Mouse (Mus musculus): Measurements from ENCODE around the gene Gm20422.

Gm20422 gene

GRCm38 (mm10) chr8:69793666-69794065 is 19.0 kb upstream of the Gm20422 start:
- DNase-seq (ENCODE audit: low read depth, low spot score), result no peak

DNA sequence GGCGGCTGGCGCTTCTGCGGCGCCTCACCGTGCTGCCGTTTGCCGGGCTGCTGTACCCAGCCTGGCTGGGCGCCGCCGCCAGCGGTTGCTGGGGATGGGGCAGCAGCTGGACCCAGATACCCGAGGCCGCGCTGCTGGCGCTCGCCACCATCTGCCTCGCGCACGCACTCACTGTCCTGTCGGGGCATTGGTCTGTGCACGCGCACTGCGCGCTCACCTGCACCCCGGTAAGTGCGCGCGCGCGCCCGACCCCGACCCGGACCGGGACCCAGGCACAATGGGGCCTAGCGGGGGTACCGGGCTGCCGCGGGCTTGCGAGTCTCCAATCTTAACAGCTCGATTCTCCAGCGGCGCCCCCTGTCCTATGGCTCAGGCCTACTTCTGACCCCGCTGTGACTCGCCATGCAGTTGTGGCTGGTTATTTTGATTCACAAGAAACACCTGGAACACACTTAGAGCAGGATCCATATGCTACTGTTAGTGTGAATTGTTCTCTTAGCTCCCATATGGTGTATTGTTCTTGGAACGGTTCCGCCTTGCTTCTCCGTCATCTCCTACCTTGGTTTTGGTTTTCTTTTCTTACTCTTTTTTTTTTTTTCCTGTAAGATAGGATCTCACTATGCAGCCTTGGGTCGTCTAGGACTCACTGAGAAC is 16.9 kb upstream of the Gm20422 start:
- DNase-seq (ENCODE audit: low read depth, low spot score), result no peak

- peak; percentile 84 for DNase-seq (ENCODE audit: low read depth, low spot score)
Measured at GRCm38 (mm10) chr8:69790773-69791367, 16.2 kb upstream of the Gm20422 start, which contains the start of the genes Atp13a1 and Zfp866. Atp13a1 (plus strand) TSS chr8:69791163. Zfp866 (minus strand) TSS chr8:69791178.

DNA sequence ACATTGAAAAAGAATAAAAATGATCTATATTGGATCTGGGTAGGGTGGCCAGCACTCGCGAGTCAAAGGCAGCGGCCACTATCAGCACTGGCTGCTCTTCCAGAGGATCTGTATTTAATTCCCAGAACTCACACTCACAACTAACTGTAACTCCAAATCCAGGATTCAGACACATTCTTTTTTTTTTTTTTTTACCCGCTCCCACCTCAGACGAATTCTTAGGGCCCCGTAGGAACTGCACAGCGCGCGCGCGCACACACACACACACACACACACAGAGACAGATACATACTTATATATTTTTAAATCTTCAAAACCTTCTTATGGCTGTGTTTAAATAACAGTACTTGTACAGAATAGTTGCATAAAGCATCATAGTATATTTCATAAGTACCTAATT is 15.7 kb upstream of the Gm20422 start:
- no peak for DNase-seq (ENCODE audit: low read depth, low spot score)

- DNase-seq (ENCODE audit: low read depth, low spot score), result no peak
Measured at GRCm38 (mm10) chr8:69789731-69790130, 15.0 kb upstream of the Gm20422 start.

DNA sequence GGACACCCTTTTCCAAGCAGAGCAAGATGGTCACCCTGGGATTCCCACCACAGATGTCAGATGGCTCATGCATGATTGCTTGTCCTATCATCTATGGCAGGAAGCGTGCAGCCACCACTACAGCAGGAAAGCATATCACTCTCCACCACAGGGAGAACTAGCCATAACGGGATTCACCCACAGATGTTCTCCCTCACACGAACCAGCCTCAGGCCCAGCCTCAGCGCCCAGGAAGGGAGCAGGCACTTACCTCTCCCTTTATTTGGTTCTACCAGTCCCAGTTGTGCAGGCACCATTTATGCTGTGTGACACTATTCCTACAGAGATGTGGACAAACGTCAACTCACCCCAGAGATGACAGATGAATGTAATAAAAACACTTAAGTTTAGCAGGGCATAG is 14.4 kb upstream of the Gm20422 start:
- no peak for DNase-seq (ENCODE audit: low read depth, low spot score)

DNA sequence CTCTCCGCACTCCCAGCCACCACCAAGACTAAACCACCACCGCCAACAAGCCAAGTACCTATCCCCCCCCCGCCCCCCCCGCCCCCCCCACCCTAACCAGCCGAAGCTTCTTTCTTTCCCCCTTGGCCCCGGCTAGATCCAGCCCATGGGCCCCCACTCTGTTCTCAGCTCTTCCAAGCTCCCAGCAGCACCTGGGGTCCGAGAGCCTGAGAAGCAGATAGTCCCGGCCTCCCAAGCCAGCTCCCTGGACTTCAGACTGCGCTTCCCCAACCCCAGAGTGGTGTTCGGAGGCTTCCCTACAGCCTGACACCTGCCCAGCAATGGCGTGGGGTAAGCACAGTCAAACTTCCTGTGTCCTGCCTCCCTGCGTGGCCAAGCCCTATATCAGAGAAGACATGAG is 2.4 kb upstream of the Gm20422 start:
- no peak for DNase-seq (ENCODE audit: low read depth, low spot score)

- no peak for DNase-seq (ENCODE audit: low read depth, low spot score)
Measured at GRCm38 (mm10) chr8:69775149-69775534, 456 bp upstream of the Gm20422 start.

GRCm38 (mm10) chr8:69772106-69772505 is 2.6 kb downstream of the Gm20422 start:
- no peak for DNase-seq (ENCODE audit: low read depth, low spot score)

DNA sequence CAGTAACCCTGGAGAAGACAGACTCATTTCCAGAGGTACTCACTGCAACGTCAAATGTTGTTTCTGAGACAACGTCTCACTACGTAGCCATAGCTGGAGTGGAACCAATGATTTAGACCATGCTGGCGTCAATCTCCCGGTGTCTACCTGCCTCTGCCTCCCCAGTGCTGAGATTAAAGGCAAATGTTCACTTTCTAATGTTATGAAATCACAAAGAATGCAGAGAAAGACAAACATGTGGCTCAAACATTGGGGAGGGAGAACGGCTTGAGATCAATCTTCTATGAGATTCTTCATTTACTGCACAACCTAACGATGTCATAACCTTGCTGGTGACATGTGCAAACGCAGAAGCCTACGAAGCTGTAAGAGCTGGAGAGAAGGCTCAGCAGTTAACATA is 3.5 kb downstream of the Gm20422 start:
- DNase-seq (ENCODE audit: low read depth, low spot score), result no peak

DNA sequence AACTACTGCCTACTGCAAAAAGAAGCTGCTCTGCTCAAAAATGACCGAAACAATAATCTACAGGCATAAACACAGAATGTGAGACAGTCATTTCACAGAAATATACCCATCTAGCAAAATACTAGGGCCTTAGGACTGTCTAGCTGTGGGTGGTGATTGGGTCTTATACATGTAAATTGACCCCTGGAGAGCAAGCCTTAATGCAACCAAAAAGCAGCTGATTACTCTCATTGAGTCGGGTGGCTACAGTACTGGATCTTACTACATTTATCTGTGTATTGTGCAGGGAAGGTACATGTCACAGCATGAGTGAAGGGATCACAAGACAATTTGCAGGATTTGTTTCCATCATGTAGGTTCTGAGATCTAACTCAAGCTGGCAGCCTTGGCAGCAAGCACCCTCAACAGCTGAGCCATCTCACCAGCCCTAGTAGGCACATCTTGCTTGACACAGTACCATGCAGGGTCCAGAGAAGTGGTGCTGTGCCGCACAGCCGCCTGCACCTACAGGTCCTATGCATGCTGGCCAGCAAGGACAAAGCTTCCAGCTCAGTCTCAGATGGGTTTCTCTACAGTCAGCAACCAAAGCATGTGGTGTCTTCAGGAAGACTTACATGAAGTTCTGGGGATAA is 12.8 kb downstream of the Gm20422 start:
- no peak for DNase-seq (ENCODE audit: low read depth, low spot score)

DNA sequence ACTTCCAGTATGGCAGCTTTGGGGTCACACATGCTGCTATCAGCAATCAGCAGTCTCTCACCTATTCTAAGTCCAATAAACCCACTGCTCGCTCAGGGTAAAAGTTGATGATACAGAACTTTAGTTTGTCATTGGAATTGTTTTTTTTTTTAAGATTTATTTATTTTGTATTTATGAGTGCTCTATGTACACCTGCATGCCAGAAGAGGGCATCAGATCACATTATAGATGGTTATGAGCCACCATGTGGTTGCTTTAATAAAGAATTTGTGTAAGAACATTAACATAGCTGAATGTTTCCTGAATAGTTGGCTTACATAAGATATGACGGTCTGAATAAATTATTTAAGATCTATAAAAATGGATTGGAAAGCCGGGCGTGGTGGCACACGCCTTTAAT is 16.4 kb downstream of the Gm20422 start:
- DNase-seq (ENCODE audit: low read depth, low spot score), result no peak

DNA sequence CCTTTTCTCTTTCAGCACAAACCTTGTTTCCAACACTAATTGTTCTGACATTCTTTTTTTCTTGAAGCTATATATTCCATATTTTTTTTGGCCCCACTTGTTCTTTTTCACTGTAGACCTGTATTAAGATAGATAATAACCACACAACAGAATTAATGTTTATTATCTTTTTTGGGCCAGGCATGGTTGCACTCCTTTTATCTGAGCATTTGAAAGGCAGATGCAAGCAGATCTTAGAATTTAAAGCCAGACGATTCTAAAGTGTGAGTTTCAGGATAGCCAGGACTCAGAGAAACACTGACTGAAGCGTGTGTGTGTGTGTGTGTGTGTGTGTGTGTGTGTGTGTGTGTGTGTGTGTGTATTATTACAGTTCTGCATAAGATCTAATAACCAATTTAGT is 22.2 kb downstream of the Gm20422 start:
- no peak for DNase-seq (ENCODE audit: low read depth, low spot score)

GRCm38 (mm10) chr8:69749544-69750454 is 24.9 kb downstream of the Gm20422 start, which contains the start of gene Zfp963:
Zfp963 (minus strand) TSS chr8:69749970.
- DNase-seq (ENCODE audit: low read depth, low spot score), result peak; percentile 84

GRCm38 (mm10) chr8:69741231-69741630 is 33.5 kb downstream of the Gm20422 start:
- no peak for DNase-seq (ENCODE audit: low read depth, low spot score)

GRCm38 (mm10) chr8:69740763-69741162 is 33.9 kb downstream of the Gm20422 start:
- DNase-seq (ENCODE audit: low read depth, low spot score), result no peak

DNA sequence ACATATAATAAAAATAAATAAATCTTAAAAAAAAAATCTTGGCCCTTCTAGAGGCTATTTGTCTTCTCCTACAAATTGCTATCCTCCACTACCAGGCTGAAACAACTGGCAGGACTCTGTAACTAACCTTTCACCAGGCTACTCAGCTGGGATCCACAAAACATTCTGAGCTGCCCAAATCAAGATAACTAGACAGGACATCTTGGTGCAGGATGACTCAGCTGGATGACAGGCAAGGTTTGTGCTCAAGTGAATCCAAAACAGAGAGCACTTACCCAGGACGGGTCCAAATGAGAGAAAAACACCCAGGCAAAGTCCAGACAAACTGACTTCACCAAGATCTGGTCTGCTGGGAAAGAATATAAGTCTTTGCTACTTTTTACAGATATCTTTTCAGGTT is 39.2 kb downstream of the Gm20422 start:
- no peak for DNase-seq (ENCODE audit: low read depth, low spot score)

DNA sequence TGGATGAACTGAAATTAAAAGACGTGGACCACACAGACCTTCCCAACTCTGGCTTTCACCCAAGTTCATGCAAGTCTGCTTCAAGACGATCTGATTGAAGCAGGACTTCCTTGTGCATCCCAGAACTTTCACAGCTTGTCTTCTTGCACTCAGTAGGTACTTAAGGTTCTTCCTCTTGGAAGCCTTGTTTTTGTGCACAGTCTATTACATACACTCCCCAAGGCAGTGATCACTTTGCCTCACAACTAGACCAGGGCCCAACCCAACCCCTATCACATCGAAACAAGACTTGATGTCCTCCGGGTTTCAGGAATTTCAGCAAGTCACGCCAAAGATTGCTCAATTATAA is 57.5 kb downstream of the Gm20422 start:
- DNase-seq (ENCODE audit: low read depth, low spot score), result no peak

GRCm38 (mm10) chr8:69716403-69717231 is 58.1 kb downstream of the Gm20422 start:
- DNase-seq (ENCODE audit: low read depth, low spot score), result peak; percentile 96

DNA sequence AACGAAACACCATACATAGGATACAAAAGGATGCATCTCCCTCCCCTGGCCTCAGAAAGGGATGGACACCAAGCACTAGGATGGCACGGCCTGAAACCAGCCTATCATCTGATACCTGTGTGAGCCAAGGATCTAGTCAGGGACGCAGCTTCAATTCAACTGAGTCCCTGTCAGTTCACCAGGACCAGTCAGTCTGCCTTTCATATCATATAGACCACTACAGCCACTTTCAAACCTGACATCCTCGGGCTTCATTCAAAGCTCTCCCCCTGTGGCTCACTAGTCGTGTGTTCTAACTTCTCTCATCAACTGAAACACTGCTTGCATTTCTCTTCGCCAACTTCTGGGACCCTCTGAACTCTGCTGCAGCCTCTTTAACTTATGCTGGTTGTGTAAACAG is 59.3 kb downstream of the Gm20422 start:
- DNase-seq (ENCODE audit: low read depth, low spot score), result no peak

DNA sequence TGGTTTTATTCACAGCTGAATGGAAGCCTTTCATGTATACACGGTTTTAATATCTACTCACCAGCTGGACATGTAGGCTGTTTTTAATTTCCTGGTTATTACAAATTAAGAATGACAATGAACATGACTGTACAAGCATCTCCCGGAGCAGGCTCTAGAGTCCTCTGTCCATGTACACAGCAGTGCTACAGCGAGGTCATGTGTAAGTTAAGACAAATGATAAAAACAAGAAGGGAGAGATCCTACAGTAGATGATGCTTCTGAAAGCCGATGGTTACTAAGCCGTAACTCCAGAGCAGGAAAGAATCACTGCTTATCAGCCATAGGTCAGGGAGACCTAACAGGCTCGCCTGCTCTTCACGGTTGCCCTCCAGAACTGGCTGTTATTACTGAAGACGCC is 61.2 kb downstream of the Gm20422 start:
- DNase-seq (ENCODE audit: low read depth, low spot score), result no peak

Measured in retina, postnatal 7 days (tissue).